9 mouse cellular contexts compared by ENCODE assay signal in the genomic region with DNA sequence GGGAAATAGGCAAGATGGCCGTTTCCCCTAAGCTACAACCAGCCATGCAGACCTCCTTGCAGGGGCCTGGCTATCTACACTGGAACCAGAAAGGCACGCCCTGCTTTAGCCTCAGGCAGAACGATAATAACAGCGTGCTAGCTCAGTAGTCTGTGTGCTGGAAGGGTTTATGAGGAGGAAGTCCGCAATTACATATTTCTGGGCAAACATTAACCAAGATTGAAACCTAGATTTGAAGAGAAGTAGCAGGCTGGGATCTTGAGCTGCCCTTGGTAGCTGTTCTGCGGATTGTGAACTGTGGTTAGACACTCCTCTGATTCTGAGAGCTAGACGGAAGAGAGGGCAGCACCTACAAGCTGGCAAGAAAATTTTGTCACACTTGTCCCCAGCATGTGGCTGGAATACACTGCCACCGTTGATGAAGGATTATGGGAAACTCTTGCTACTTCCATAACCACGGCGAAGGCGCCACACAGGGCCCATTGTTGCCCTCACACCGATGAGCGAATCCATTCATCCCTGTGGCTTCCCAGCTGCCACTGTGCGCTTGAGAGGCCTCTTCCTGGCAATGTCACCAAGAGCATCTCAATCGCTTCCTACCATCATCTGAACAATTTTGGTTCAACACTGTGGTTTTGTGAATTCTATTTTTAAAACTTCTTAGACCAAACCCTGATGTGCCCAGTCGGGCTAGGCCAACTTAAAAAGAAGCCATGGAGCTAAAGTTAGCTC. TPM values are rescaled to one million over a fixed set of nuclear protein-coding genes. Genes with fewer than 3 reads are reported as not detected.
DNase-seq lines count a peak whose midpoint lies in the region; ATAC-seq and TF ChIP-seq lines count a peak whose summit lies in the region.
"Had no signal": no experiment of that assay in that cellular context is flagged by ENCODE, and none has a peak within 500 bp of the region (broad histone marks: within the 10 kb centered on the region; RNA-seq: fewer than 3 reads in every experiment).

No protein-coding gene starts in this region.

- H3K4me3 ChIP-seq in gastrocnemius, adult 2 months = no peak overlapping the region
- no peak overlapping the region for H3K4me3 ChIP-seq in kidney, embryonic 14.5 days (ENCODE audit: low read length)
- no peak overlapping the region for H3K4me3 ChIP-seq in forebrain, embryonic 12.5 days (replicated peaks)
- H3K4me3 ChIP-seq: limb, embryonic 13.5 days had no signal

- TF ChIP-seq CTCF in gastrocnemius, adult 2 months (IDR thresholded peaks at IDR 0.05) = no peak

- intact Hi-C loops in gastrocnemius, adult 2 months (cut with DNase I) = no loop called here

- DNase-seq in gastrocnemius, adult 2 months = no peak
- DNase-seq in gastrocnemius, adult 8-10 months (ENCODE audit: low spot score in 2 of 2) = no peak
- DNase-seq in lung, postnatal 25 days (ENCODE audit: low spot score) = peak; percentile 70
- DNase-seq in frontal cortex, postnatal 25 days (ENCODE audit: low spot score in 2 of 2) = no peak
- no peak for DNase-seq in adrenal gland, adult (ENCODE audit: inconsistent age in 2 of 2, low spot score in 1 of 2)

- H3K27ac ChIP-seq in gastrocnemius, adult 2 months = peak overlapping the region; percentile 2; the same call in 1 of the 2 replicates
- H3K27ac ChIP-seq in kidney, embryonic 14.5 days (ENCODE audit: low read depth, low read length) = peak overlapping the region; percentile 51; the same call in 1 of the 2 replicates
- H3K27ac ChIP-seq in forebrain, embryonic 12.5 days = no peak overlapping the region
- H3K27ac ChIP-seq: limb, embryonic 13.5 days had no signal

- H3K9ac ChIP-seq in kidney, embryonic 14.5 days (ENCODE audit: low read depth, low read length) = no peak overlapping the region
- H3K9ac ChIP-seq in forebrain, embryonic 12.5 days = no peak overlapping the region
- H3K9ac ChIP-seq: limb, embryonic 13.5 days had no signal

- 0 out of 2 replicates have a peak, but pooled peaks cover 3% of the 10 kb centered on the region for H3K4me1 ChIP-seq in kidney, embryonic 14.5 days (ENCODE audit: control insufficient read depth, insufficient read depth, low read length)
- H3K4me1 ChIP-seq in forebrain, embryonic 12.5 days = no peaks in the 10 kb centered on the region

- no peak overlapping the region for H3K4me2 ChIP-seq in kidney, embryonic 14.5 days (replicated peaks; ENCODE audit: low read depth, low read length)
- no peak overlapping the region for H3K4me2 ChIP-seq in forebrain, embryonic 12.5 days
- H3K4me2 ChIP-seq: limb, embryonic 13.5 days had no signal

- H3K9me3 ChIP-seq in kidney, embryonic 14.5 days (ENCODE audit: control insufficient read depth, low read length) = no peaks in the 10 kb centered on the region
- no peaks in the 10 kb centered on the region for H3K9me3 ChIP-seq in forebrain, embryonic 12.5 days

- ATAC-seq in activated CD4-positive, CD25-positive, alpha-beta regulatory T cell, adult 4 months = peak; percentile 47
- peak; percentile 91 for ATAC-seq in kidney, embryonic 14.5 days (ENCODE audit: low FRiP score, low TSS enrichment)
- ATAC-seq in forebrain, embryonic 12.5 days (ENCODE audit: low FRiP score) = no peak

- WGBS in kidney, embryonic 14.5 days = 82% methylated on average over 16 of the region's 16 CpGs
- 89% methylated on average over 16 of the region's 16 CpGs for WGBS in forebrain, embryonic 12.5 days

- H3K36me3 ChIP-seq in kidney, embryonic 14.5 days (ENCODE audit: control insufficient read depth, insufficient read depth, low read length) = no peaks in the 10 kb centered on the region
- no peaks in the 10 kb centered on the region for H3K36me3 ChIP-seq in forebrain, embryonic 12.5 days (replicated peaks)
- H3K36me3 ChIP-seq: limb, embryonic 13.5 days had no signal

- no peaks in the 10 kb centered on the region for H3K27me3 ChIP-seq in kidney, embryonic 14.5 days (ENCODE audit: control insufficient read depth, insufficient read depth, low read length)
- H3K27me3 ChIP-seq in forebrain, embryonic 12.5 days = no peaks in the 10 kb centered on the region
- H3K27me3 ChIP-seq: limb, embryonic 13.5 days had no signal

RNA-seq across cellular contexts. Expression of a gene that starts 23.9 kb away (rescaled TPM):
- under 1 TPM in 1 of 2 experiments, not detected in 1; 0.25 TPM for total RNA-seq in gastrocnemius, adult 2 months (2021)
- under 1 TPM in 1 of 4 experiments, not detected in 3; 0.45 TPM for total RNA-seq in gastrocnemius, adult 8-10 months (2022)
- 1 to 10 TPM; 1.5 to 1.6 TPM for polyA plus RNA-seq in activated CD4-positive, CD25-positive, alpha-beta regulatory T cell, adult 4 months (2017; shearing (Covaris generic))
- 8.1 and 9.4 TPM in 2 replicates for polyA plus RNA-seq in kidney, embryonic 14.5 days (2014; fragmentation: Nextera tagmentation; extraction: Ambion mirVana)
- polyA plus RNA-seq in forebrain, embryonic 12.5 days (2016; fragmentation: Nextera tagmentation; extraction: Ambion mirVana) = 3.7 and 4.3 TPM in 2 replicates
